Mouse (Mus musculus) c-Kit-positive CD71-positive TER-119-negative erythroid progenitor cells, embryonic 14.5 days (primary cell): ENCODE data around the gene Stk32b.

Experiments
- DNase-seq: peaks from one replicate; pipeline ENCODE4 v3.0.0-alpha.2; 2013; ENCODE audit warnings: low read depth

The Stk32b gene

GRCm38 (mm10) chr5:37520441-37520840, 196.5 kb downstream of the Stk32b start:
- no peak for DNase-seq

DNA sequence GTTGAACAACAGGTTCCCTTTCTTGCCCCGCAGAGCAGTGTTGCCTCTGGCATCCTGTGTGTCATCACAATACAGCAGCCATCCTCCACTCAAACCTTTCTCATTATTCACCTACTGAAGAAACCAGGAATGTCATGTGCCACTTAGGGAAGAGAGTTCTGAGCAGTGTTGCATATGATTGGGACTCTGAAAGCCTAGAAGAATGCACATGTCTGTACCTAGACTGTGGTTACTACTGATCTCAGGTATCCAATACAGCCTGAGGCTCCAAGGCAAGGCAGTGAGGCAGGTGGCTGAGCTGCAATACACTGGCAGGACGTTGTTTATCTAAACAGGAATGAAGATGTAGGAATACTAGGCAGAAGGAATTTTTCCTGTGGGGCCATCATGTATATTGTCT, 204.5 kb downstream of the Stk32b start:
- no peak for DNase-seq

- DNase-seq: no peak
Measured at GRCm38 (mm10) chr5:37506880-37507519, 210.0 kb downstream of the Stk32b start.

- DNase-seq: no peak
Measured at GRCm38 (mm10) chr5:37494984-37495476, 221.9 kb downstream of the Stk32b start.

DNA sequence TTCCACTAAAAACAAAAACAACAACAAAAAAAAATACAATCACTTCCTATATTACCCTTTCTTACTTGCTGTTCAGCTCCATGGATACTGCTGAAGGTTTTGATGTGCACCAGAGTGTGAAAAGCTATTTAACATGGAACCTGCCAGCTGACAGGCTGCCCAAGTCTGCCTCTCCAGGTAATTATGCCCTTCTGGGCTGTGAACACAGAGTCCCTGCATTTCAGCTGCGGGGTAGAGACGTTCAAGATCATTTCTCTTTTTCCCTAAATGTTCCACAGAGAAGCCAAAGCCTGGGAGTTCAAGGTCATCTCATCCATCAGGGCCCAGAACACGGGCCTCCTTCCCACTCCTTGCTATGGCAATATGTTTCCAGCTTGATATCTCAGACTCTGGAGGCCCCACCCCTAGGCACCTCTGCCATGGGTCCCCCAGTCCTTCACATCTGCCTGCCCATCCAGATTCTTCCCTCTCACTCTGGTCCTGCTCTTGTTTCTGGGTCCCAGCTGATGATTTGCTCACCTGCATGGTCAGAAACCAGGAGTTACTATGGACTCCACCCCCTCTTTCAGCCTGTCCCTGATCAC, 244.9 kb downstream of the Stk32b start:
- DNase-seq: no peak

- no peak for DNase-seq
Measured at GRCm38 (mm10) chr5:37471584-37471983, 245.4 kb downstream of the Stk32b start.

GRCm38 (mm10) chr5:37469031-37469430, 247.9 kb downstream of the Stk32b start:
- no peak for DNase-seq

- no peak for DNase-seq
Measured at GRCm38 (mm10) chr5:37467646-37468045, 249.3 kb downstream of the Stk32b start.

DNA sequence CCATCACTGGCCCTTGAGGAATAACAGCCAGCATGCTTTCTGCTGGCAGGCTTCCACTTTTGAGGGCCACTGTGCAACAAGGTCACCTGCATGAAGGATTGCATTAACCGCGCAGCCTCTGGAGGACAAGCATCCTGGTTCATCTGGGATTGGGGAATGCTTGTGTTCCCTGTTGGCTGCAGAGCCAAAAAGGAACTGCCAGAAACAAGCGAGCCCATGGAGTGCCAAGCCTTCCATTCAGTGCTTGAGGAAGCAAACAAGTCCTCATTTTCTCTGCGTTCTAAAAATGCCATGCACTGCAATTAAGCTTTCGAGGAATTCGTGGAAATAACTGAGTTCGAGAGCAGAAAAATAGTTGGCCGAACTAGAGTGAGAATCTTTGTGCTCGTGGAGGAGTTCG, 251.5 kb downstream of the Stk32b start:
- DNase-seq: no peak

DNA sequence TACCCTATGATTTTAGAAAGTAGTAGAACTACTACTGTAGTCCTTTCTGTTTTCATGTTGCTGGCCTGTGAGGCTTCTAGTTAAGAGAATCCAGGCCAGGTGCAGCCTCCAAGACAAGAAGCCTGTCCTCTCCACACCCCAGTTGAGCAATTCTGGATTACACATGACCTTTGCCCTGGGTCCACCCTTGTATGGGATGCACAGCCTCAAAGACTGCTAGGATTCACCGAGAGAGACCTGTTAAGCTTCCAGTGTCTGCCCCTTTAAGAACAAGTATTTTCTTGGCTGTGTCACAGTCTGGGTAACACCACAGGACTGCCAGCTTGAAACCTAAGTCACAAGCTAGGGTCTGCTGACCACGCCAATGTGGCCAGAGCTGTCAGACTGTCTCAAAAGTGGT, 258.7 kb downstream of the Stk32b start:
- DNase-seq: no peak

DNA sequence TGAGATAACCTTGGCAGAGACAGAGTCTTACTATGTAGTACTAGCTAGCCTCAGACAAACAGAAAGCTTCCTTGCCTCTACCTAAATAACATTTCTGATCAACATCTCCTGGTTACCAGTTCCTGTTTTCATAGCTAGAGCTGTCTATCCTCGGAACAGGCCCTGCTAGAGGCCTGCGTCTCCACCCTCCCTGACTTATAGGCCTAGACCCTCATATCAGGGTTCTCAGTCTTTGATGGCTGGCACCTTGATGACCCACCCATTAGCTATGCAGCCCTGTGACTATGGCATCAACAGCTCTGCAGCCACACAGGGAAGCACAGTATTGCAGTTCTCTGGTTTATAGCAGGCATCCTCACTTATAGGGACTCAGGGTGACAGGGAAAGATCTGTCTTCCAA, 259.1 kb downstream of the Stk32b start:
- DNase-seq: peak; percentile 5

DNA sequence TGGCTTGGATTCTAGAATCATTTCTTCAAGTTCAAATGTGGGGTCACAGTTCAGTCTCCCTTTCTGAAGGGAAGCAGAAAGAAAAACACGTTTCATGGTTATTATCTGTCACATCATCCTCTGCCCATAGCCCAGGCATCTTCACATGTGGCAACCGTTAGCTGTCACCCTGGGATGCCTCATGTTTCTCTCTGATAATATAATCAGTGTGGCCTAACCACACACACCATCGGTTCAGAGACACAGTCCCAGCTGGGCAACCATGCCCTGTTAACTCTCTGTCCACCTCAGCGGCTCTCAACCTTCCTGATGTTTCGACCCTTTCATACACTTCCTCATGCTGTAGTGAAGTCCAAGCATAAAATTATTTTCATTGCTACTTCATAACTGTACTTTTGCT, 259.8 kb downstream of the Stk32b start:
- DNase-seq: peak; percentile 25

DNA sequence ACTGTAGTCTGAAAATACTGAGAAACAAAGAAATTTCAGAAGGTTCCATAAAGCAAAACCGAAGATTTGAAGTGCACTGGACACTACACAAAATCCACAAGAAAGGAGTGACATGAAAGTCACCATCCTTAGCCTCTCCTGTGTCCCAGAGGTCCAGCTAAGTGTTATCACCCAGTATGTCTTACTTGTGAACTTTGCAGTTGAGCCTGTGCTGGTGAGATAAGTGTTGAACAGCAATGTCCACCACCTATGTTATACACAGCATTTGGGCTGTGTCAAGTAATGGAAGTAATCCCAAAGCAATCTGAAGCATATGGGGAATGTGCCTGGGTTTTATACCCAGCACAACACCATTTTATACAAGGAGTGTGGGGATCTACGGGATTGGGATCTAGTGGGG, 260.4 kb downstream of the Stk32b start:
- DNase-seq: peak; percentile 9

DNA sequence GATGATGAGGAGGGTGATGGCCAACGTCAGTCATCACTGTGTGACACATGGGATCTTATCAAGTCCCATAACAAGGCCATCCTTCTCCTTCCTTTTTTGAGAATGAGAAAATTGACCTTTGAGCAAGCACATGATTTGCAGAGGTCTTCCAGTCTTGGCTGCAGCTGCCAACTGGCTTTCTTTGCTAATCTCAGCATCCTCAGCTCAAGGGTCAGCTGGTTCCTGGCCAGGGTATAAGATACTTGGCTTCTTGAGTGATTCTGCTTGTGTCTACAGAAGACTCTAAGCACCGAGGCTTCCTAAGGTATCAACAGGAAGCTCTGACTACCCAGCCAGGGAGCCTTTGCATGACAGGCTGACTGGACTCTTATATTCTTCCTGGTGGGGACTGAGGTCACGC, 269.4 kb downstream of the Stk32b start:
- no peak for DNase-seq

DNA sequence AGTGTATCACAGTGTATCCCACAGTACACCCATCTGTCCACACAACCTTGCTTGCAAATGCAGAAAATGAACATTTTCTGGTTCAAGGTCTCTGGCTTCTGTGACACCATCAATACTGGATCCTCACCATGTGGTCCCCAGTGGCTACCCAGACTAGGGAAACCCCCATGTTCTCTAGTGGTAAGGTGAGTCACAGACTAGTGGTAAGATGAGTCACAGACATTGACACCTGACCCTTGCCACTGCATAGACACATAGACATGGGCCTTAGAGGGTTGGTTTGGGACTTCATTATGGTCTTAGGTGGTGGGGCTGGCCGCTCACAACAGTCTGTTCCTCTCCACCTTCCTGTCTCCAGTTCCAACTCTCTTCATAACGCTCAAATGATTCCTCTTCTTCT, 274.2 kb downstream of the Stk32b start:
- no peak for DNase-seq

GRCm38 (mm10) chr5:37435417-37435816, 281.6 kb downstream of the Stk32b start:
- no peak for DNase-seq

DNA sequence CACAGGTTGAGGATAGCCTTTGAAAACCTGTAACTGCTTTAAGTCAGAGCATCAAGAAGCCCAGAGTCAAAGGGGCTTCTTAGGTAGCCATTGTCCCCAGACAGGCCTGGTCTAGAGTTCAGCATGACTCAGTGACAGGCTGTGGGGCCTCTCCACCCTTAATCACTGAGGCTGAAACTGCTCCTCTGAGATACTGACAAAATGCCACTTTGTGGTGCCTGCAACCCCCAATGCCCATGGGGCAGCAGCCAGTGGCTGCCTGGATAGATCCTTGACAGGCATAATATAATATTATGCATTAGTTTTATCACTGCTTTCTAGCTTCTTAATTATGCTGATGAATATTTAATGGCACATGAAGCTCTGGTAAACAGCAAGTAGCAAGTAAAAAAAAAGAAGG, 289.8 kb downstream of the Stk32b start:
- no peak for DNase-seq

DNA sequence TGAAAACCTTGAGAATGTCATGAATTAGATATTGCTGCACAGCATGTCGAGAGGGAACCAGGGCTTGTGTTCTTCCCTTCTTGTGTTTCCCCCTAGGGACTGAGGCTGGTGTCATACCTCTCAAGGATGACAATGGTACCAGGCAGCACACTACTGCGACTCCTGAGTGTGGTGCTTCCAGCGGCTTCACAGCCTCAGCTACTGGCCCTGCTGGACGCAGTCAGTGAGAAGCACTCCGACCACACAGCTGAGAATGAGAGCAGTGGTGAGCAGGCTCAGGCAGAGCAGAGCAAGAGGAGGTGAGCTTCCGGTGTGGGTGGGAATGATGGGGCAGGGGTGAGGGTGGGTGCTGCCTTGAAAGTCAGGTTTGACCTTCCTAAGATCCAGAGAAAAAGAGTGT, 297.9 kb downstream of the Stk32b start:
- no peak for DNase-seq
